8 mouse cellular contexts compared by ENCODE assay signal in genomic region chr3:89163643-89164245, GRCm38 (mm10). TPM values are rescaled to one million over a fixed set of nuclear protein-coding genes. Genes with fewer than 3 reads are reported as not detected.
DNase-seq lines count a peak whose midpoint lies in the region; ATAC-seq and TF ChIP-seq lines count a peak whose summit lies in the region.

No protein-coding gene starts in this region.

- peaks cover 4% of the 10 kb centered on the region for H3K27me3 ChIP-seq in lung, embryonic 15.5 days
- peaks cover 12% of the 10 kb centered on the region for H3K27me3 ChIP-seq in embryonic facial prominence, embryonic 12.5 days
- H3K27me3 ChIP-seq in intestine, postnatal 0 days (replicated peaks; ENCODE audit: control insufficient read depth, insufficient read depth, low read length), result no peaks in the 10 kb centered on the region
- no peaks in the 10 kb centered on the region for H3K27me3 ChIP-seq in splenic B cell, adult 2 months (ENCODE audit: control insufficient read depth, insufficient read depth, low read length, poor library complexity, severe bottlenecking)

- peak overlapping the region; percentile 66 for H3K4me2 ChIP-seq in lung, embryonic 15.5 days
- peak overlapping the region; percentile 76 for H3K4me2 ChIP-seq in embryonic facial prominence, embryonic 12.5 days (replicated peaks)
- peak overlapping the region; percentile 59 for H3K4me2 ChIP-seq in intestine, postnatal 0 days (replicated peaks; ENCODE audit: low read depth)

- no peak overlapping the region for H3K9ac ChIP-seq in lung, embryonic 15.5 days
- peak overlapping the region; percentile 98; the same call in 1 of the 2 replicates for H3K9ac ChIP-seq in embryonic facial prominence, embryonic 12.5 days
- H3K9ac ChIP-seq in intestine, postnatal 0 days (ENCODE audit: low read depth, low read length), result no peak overlapping the region

- no peak for TF ChIP-seq CTCF in lung, adult 2 months (IDR thresholded peaks at IDR 0.05; ENCODE audit: insufficient read depth, low read length)
- no peak for TF ChIP-seq CTCF in intestine, postnatal 0 days (IDR thresholded peaks at IDR 0.05; ENCODE audit: low read depth)

- TF ChIP-seq POLR2A in lung, adult 2 months (IDR thresholded peaks at IDR 0.05; ENCODE audit: borderline replicate concordance, extremely low read depth, low read depth, low read length), result no peak

- 69% methylated on average over 5 of the region's 5 CpGs for WGBS in lung, embryonic 15.5 days
- 58% methylated on average over 5 of the region's 5 CpGs for WGBS in lung, adult 2 months
- 71% methylated on average over 5 of the region's 5 CpGs for WGBS in embryonic facial prominence, embryonic 12.5 days
- 71% methylated on average over 5 of the region's 5 CpGs for WGBS in intestine, postnatal 0 days

- ATAC-seq in lung, embryonic 15.5 days (ENCODE audit: borderline replicate concordance, extremely low read depth, low FRiP score, low TSS enrichment), result no peak
- no peak for ATAC-seq in embryonic facial prominence, embryonic 12.5 days (ENCODE audit: insufficient number of reproducible peaks, insufficient read depth, low FRiP score, low TSS enrichment)
- no peak for ATAC-seq in intestine, postnatal 0 days
- ATAC-seq in monocyte, adult 5-6 weeks (replicated peaks; ENCODE audit: insufficient number of reproducible peaks, low FRiP score, low TSS enrichment, poor library complexity, severe bottlenecking), result no peak

- no peaks in the 10 kb centered on the region for H3K9me3 ChIP-seq in lung, embryonic 15.5 days
- H3K9me3 ChIP-seq in embryonic facial prominence, embryonic 12.5 days, result no peaks in the 10 kb centered on the region
- no peaks in the 10 kb centered on the region for H3K9me3 ChIP-seq in intestine, postnatal 0 days (ENCODE audit: control insufficient read depth)

- H3K27ac ChIP-seq in lung, embryonic 15.5 days, result no peak overlapping the region
- no peak overlapping the region for H3K27ac ChIP-seq in embryonic facial prominence, embryonic 12.5 days
- H3K27ac ChIP-seq in intestine, postnatal 0 days (ENCODE audit: low read depth, low read length), result no peak overlapping the region

- DNase-seq in lung, adult 2 months, result no peak
- peak; percentile 18 for DNase-seq in splenic B cell, adult 2 months (ENCODE audit: low read depth, low spot score)
- DNase-seq in embryo, embryonic 11 days, result no peak
- no peak for DNase-seq in right cerebral cortex, adult 18-20 months

- H3K4me1 ChIP-seq in lung, embryonic 15.5 days, result peaks cover 38% of the 10 kb centered on the region
- H3K4me1 ChIP-seq in lung, adult 2 months (ENCODE audit: control insufficient read depth, insufficient read depth, low read length), result peaks cover 16% of the 10 kb centered on the region
- H3K4me1 ChIP-seq in embryonic facial prominence, embryonic 12.5 days, result peaks cover 26% of the 10 kb centered on the region
- no peaks in the 10 kb centered on the region; the same call in 1 of the 2 replicates for H3K4me1 ChIP-seq in intestine, postnatal 0 days (replicated peaks; ENCODE audit: control insufficient read depth, insufficient read depth, low read length)

- peaks cover 19% of the 10 kb centered on the region for H3K36me3 ChIP-seq in lung, embryonic 15.5 days
- H3K36me3 ChIP-seq in embryonic facial prominence, embryonic 12.5 days, result peaks cover 20% of the 10 kb centered on the region
- H3K36me3 ChIP-seq in intestine, postnatal 0 days (ENCODE audit: control insufficient read depth, insufficient read depth), result peaks cover 16% of the 10 kb centered on the region
- H3K36me3 ChIP-seq in splenic B cell, adult 2 months (ENCODE audit: control insufficient read depth, insufficient read depth, low read length, poor library complexity, severe bottlenecking), result peaks cover 5% of the 10 kb centered on the region

- peak overlapping the region; percentile 77 for H3K4me3 ChIP-seq in lung, embryonic 15.5 days
- no peak overlapping the region for H3K4me3 ChIP-seq in lung, adult 2 months (replicated peaks; ENCODE audit: extremely low read depth, low read depth, low read length)
- H3K4me3 ChIP-seq in embryonic facial prominence, embryonic 12.5 days, result peak overlapping the region; percentile 89
- peak overlapping the region; percentile 72; the same call in 1 of the 2 replicates for H3K4me3 ChIP-seq in intestine, postnatal 0 days (ENCODE audit: low read depth, low read length)

RNA-seq across cellular contexts. Expression of gene Clk2, which starts 0.9 kb away (rescaled TPM):
- 27.8 and 28.9 TPM in 2 replicates for polyA plus RNA-seq in lung, embryonic 15.5 days (2015; fragmentation: Nextera tagmentation; extraction: Ambion mirVana)
- 55.4 and 67.8 TPM in 2 replicates for polyA plus RNA-seq in lung, adult 2 months (2012; rRNA removed)
- 51.3 and 52.6 TPM in 2 replicates for polyA plus RNA-seq in embryonic facial prominence, embryonic 12.5 days (2016; fragmentation: Nextera tagmentation; extraction: Ambion mirVana)
- polyA plus RNA-seq in intestine, postnatal 0 days (2015; fragmentation: Nextera tagmentation; extraction: Ambion mirVana), result 8.5 and 8.6 TPM in 2 replicates
- total RNA-seq in monocyte, adult 5-6 weeks (2017), result 81.2 to 140 TPM (median 118 TPM) in 3 replicates

RNA-seq across cellular contexts. Expression of gene Hcn3, which starts 3.7 kb away (rescaled TPM):
- polyA plus RNA-seq in lung, embryonic 15.5 days (2015; fragmentation: Nextera tagmentation; extraction: Ambion mirVana), result 1.2 and 1.9 TPM in 2 replicates
- 0.33 and 0.67 TPM in 2 replicates for polyA plus RNA-seq in lung, adult 2 months (2012; rRNA removed)
- 3.9 and 4.4 TPM in 2 replicates for polyA plus RNA-seq in embryonic facial prominence, embryonic 12.5 days (2016; fragmentation: Nextera tagmentation; extraction: Ambion mirVana)
- polyA plus RNA-seq in intestine, postnatal 0 days (2015; fragmentation: Nextera tagmentation; extraction: Ambion mirVana), result 1.1 TPM in 2 replicates
- total RNA-seq in monocyte, adult 5-6 weeks (2017), result not detected in 3 replicates

RNA-seq across cellular contexts. Expression of gene Scamp3, which starts 13.5 kb away (rescaled TPM):
- polyA plus RNA-seq in lung, embryonic 15.5 days (2015; fragmentation: Nextera tagmentation; extraction: Ambion mirVana), result 106 and 110 TPM in 2 replicates
- 123 and 127 TPM in 2 replicates for polyA plus RNA-seq in lung, adult 2 months (2012; rRNA removed)
- 108 and 109 TPM in 2 replicates for polyA plus RNA-seq in embryonic facial prominence, embryonic 12.5 days (2016; fragmentation: Nextera tagmentation; extraction: Ambion mirVana)
- polyA plus RNA-seq in intestine, postnatal 0 days (2015; fragmentation: Nextera tagmentation; extraction: Ambion mirVana), result 80.5 and 86.3 TPM in 2 replicates
- total RNA-seq in monocyte, adult 5-6 weeks (2017), result 23.2 to 55.0 TPM (median 23.6 TPM) in 3 replicates

RNA-seq across cellular contexts. Expression of gene Fam189b, which starts 19.2 kb away (rescaled TPM):
- polyA plus RNA-seq in lung, embryonic 15.5 days (2015; fragmentation: Nextera tagmentation; extraction: Ambion mirVana), result 12.9 and 18.4 TPM in 2 replicates
- 36.7 and 39.0 TPM in 2 replicates for polyA plus RNA-seq in lung, adult 2 months (2012; rRNA removed)
- polyA plus RNA-seq in embryonic facial prominence, embryonic 12.5 days (2016; fragmentation: Nextera tagmentation; extraction: Ambion mirVana), result 30.9 and 37.2 TPM in 2 replicates
- polyA plus RNA-seq in intestine, postnatal 0 days (2015; fragmentation: Nextera tagmentation; extraction: Ambion mirVana), result 4.9 and 5.9 TPM in 2 replicates
- total RNA-seq in monocyte, adult 5-6 weeks (2017), result 4.9 to 45.4 TPM (median 15.8 TPM) in 3 replicates

RNA-seq across cellular contexts. Expression of gene Pklr, which starts 27.8 kb away (rescaled TPM):
- polyA plus RNA-seq in lung, embryonic 15.5 days (2015; fragmentation: Nextera tagmentation; extraction: Ambion mirVana), result 0.17 and 0.92 TPM in 2 replicates
- polyA plus RNA-seq in lung, adult 2 months (2012; rRNA removed), result 0.94 and 1.1 TPM in 2 replicates
- 0.27 and 1.0 TPM in 2 replicates for polyA plus RNA-seq in embryonic facial prominence, embryonic 12.5 days (2016; fragmentation: Nextera tagmentation; extraction: Ambion mirVana)
- 91.8 and 103 TPM in 2 replicates for polyA plus RNA-seq in intestine, postnatal 0 days (2015; fragmentation: Nextera tagmentation; extraction: Ambion mirVana)
- total RNA-seq in monocyte, adult 5-6 weeks (2017), result not detected in 3 replicates
